Mouse (Mus musculus): ENCODE data around the gene Adcy9. TPM values are rescaled to one million over a fixed set of nuclear protein-coding genes. Genes with fewer than 3 reads are reported as not detected.
"Not testable (repeated sequence)": the region's sequence is repeated elsewhere in the genome, so short reads cannot be mapped to it uniquely, and the experiment has no call there.

The Adcy9 gene
- polyA plus RNA-seq, 1 experiment from 2014 or later = 1.7 TPM

DNA sequence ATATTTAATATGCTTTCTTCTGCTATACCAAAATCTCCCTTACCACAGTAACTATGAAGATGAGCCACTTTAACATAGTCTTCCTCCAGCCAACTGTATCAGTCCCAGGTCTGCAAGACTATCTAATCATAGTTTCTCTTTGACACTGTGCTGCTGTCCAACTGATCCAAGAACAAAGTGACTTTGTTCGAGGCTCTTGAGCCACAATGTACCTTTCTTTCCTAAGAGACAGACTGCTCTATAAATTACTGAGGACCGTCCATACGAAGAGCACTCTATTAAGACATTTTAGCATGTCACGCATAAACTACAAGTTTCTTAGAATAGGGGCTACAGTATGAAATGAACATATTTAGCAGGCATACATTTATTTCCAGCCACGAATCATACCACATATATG, 46.0 kb downstream of the Adcy9 start:
- no peaks in the 10 kb centered on the region for H3K36me3 ChIP-seq

DNA sequence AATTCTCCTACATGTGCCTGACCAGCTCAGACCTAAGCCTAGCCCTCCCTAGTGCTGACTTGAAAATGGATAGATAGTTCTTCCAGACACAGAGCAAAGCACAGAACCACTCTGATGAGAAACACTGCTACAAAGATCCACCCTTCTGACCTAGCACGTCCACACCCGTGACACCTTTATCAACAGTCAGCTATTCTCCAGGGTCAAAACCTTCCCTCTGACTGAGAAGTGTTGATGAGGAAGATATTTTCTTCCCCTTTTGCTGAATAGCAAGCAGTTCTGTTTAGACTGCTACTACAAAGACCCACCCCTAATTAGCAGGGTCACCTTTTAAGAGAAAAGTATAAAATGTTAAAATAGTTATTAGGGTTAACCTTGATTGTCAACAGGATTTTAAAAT, 49.3 kb downstream of the Adcy9 start:
- Histone ChIP-seq H3K4me2 (no peak overlapping the region), H3K4me3 (replicated peaks) (no peak overlapping the region), H3K9me3 (no peaks in the 10 kb centered on the region), H3K36me3 (no peaks in the 10 kb centered on the region), H3K9ac (no peak overlapping the region), H3K27me3 (replicated peaks) (no peaks in the 10 kb centered on the region), H3K4me1 (no peaks in the 10 kb centered on the region), H3K27ac (no peak overlapping the region)
- no peak for ATAC-seq (ENCODE audit: insufficient read depth, low FRiP score, low read depth)
- WGBS = 55% methylated on average over 2 of the region's 2 CpGs

More for the DNA sequence above, 46.0 kb downstream of the Adcy9 start:
- Histone ChIP-seq H3K4me1 (no peaks in the 10 kb centered on the region), H3K9ac (no peak overlapping the region), H3K27ac (no peak overlapping the region), H3K9me3 (no peaks in the 10 kb centered on the region), H3K4me3 (replicated peaks) (no peak overlapping the region), H3K4me2 (no peak overlapping the region), H3K27me3 (replicated peaks) (no peaks in the 10 kb centered on the region)
- 77% methylated on average over 5 of the region's 5 CpGs for WGBS
- no peak for ATAC-seq (ENCODE audit: insufficient read depth, low FRiP score, low read depth)

DNA sequence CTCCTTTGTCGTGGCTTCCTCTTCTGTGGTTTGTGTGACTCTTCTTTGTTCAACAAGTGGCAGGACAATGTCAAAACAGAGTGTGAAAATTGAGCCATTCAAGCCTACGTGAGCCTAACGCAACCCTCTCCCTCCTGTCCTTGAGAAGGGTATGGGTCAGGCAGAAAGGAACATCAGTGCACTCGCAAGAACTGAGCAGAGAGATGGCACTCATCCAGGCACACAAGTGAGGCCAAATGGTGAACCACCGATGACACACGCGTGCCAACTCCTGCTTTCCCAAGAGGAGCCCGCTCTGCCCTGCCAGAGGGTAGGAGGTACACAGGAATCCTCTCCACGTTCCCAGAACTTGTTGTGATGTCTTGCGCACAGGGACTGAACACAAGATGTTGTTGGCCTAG, 50.2 kb downstream of the Adcy9 start:
- no peaks in the 10 kb centered on the region for H3K4me1 ChIP-seq

DNA sequence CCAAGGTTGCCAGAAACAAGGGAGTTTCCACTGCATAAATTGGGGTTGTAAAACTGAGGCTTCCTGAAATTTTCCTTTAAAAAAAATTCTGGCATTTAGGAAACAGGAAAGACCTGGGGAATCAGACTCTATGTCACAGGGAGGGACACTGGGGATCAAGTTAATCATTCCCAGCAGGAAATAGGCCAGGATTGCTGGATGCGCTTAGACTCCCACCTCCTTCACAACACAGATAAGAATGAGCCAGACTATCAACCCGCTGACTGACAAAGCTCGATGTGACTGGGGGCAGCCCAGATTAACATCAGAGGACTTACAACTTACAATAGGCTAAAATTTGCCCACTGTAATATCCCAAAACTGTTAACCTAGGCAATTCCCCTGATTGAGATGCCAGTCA, 52.4 kb downstream of the Adcy9 start:
- no peaks in the 10 kb centered on the region for H3K9me3 ChIP-seq
- H3K36me3 ChIP-seq = no peaks in the 10 kb centered on the region
- H3K4me3 ChIP-seq (replicated peaks) = no peak overlapping the region
- no peak overlapping the region for H3K27ac ChIP-seq
- 47% methylated on average over 3 of the region's 3 CpGs for WGBS
- H3K4me2 ChIP-seq = no peak overlapping the region
- H3K9ac ChIP-seq = no peak overlapping the region
- H3K27me3 ChIP-seq (replicated peaks) = no peaks in the 10 kb centered on the region
- ATAC-seq (ENCODE audit: insufficient read depth, low FRiP score, low read depth) = no peak
- H3K4me1 ChIP-seq = no peaks in the 10 kb centered on the region

More for the DNA sequence above, 50.2 kb downstream of the Adcy9 start:
- H3K36me3 ChIP-seq = no peaks in the 10 kb centered on the region
- H3K4me2 ChIP-seq = no peak overlapping the region
- H3K9me3 ChIP-seq = no peaks in the 10 kb centered on the region
- no peak for ATAC-seq (ENCODE audit: insufficient read depth, low FRiP score, low read depth)
- 76% methylated on average over 10 of the region's 10 CpGs for WGBS
- H3K27ac ChIP-seq = no peak overlapping the region
- no peaks in the 10 kb centered on the region for H3K27me3 ChIP-seq (replicated peaks)
- no peak overlapping the region for H3K9ac ChIP-seq
- H3K4me3 ChIP-seq (replicated peaks) = no peak overlapping the region

DNA sequence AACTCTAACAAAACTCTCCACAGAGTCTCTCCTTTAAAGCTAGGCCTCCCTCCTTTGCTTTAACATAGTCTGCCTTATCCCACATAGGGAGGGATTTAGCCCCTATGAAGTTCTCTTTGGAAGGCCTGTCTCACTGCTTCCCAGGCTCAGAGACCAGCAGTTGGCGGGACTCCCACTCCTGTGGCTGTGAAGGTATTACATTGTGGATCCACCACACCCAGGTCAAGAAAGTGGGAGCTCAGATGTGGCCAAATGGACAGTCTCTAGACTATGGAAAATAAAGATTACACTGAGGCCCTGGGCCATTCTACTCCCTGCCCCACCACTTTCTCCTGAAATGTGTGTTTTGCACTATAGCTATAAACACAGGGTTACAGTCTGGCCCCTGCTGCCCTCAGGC, 53.0 kb downstream of the Adcy9 start:
- H3K9ac ChIP-seq = no peak overlapping the region
- no peaks in the 10 kb centered on the region for H3K9me3 ChIP-seq
- H3K4me1 ChIP-seq = no peaks in the 10 kb centered on the region
- WGBS = 84% methylated on average over 1 of the region's 1 CpGs
- H3K27me3 ChIP-seq (replicated peaks) = no peaks in the 10 kb centered on the region
- no peak overlapping the region for H3K27ac ChIP-seq
- no peak for ATAC-seq (ENCODE audit: insufficient read depth, low FRiP score, low read depth)
- no peak overlapping the region for H3K4me3 ChIP-seq (replicated peaks)
- no peaks in the 10 kb centered on the region for H3K36me3 ChIP-seq
- H3K4me2 ChIP-seq = no peak overlapping the region

DNA sequence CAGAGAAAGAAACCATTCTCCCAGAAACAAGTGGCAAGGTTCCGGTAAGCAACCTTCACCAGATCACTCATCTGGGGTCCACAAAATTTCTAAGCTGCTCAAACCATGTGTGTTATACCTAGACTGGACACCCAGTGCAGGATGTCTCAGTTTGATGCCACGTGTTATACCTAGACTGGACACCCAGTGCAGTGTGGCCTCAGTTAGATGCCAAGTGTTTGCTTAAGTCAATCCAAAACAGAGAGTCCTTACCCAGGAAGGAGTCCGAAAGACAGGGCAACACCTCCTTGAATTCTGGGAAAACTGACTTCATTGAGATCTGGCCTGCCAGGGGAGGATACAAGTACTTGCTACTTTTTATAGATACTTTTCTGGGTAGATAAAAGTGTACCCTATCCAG, 53.6 kb downstream of the Adcy9 start:
- 92% methylated on average over 3 of the region's 3 CpGs for WGBS
- Histone ChIP-seq H3K27ac (no peak overlapping the region), H3K4me3 (replicated peaks) (no peak overlapping the region), H3K4me1 (no peaks in the 10 kb centered on the region), H3K9me3 (no peaks in the 10 kb centered on the region), H3K27me3 (replicated peaks) (no peaks in the 10 kb centered on the region), H3K36me3 (no peaks in the 10 kb centered on the region), H3K9ac (no peak overlapping the region), H3K4me2 (no peak overlapping the region)
- no peak for ATAC-seq (ENCODE audit: insufficient read depth, low FRiP score, low read depth)

DNA sequence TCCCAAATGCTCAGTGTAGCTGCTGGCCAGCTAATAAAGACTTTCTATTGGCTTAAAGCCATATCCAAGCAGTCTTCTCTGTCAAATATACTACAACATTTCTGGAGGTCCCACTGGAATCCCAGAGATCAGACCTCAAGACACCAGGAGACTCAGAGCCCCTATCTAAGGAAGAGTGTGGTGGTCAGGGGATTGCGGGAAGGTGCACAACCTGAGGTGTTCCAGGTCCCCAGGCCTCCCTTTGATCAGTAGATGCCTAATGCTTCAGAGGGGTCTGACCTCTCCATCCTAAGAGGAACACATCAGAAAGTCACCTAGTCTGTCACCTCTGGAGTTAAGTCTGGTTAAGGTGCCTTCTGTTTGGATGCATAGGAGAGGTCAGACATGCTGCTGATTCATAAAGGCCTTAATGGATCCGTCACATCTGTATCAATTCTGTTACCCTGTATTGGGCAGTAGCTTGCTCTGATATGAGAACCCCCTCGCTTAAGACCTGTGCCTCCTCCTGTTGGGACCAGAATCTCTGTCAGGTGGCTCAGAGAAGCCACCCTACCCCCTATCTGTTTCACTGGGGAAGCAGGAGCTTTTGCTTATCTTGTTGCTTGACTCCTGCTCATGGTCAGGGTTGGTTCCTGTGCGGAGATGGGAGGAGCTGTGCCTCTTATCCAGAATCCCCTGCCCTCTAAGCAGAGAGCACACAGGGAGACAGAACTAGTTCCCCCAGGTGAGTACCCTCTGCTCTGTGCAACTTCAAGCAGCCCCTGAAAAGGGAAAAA, 56.8 kb downstream of the Adcy9 start:
- Histone ChIP-seq H3K36me3 (no peaks in the 10 kb centered on the region), H3K4me1 (no peaks in the 10 kb centered on the region), H3K9me3 (no peaks in the 10 kb centered on the region), H3K4me3 (replicated peaks) (no peak overlapping the region), H3K4me2 (no peak overlapping the region), H3K27me3 (replicated peaks) (no peaks in the 10 kb centered on the region), H3K9ac (no peak overlapping the region), H3K27ac (no peak overlapping the region)
- 81% methylated on average over 4 of the region's 4 CpGs for WGBS
- no peak for ATAC-seq (ENCODE audit: insufficient read depth, low FRiP score, low read depth)

DNA sequence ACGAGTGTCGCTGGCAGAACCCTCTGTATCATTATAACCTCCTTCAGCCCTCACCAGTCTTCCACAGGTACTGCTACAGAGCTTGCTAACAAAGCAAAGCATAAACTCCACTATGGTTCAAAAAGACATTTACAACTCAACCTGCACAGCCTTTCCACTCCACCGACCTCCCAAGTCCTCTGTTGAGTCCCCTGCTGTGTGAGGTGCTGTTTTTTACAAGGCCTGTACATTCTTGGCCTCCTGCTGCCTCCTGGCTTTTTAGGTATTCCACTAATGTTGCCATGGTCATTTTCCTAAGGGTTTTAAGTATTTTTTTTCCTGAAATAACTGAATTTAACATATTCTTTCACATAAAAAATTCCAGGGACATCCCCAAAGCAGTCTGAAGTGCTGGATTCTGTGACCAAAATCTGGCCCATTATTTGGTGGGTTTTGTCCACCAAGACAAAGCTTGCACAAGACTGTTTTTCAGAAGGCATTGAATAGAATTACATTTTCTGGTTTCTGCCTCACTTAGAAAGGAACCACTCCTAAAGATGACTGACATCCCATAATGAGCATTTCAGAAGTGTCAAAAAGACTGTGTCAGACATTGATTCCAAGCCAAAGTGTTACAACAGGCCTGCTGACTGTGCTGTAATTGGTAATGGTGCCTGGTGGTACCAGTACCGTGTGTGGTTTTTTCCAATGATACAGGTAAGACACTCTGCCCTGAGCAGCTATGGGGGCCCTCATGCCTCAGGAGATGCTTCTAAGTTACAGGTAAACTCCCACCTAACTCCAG, 64.8 kb downstream of the Adcy9 start:
- no peaks in the 10 kb centered on the region for H3K9me3 ChIP-seq
- WGBS = 72% methylated on average over 4 of the region's 4 CpGs
- H3K27me3 ChIP-seq (replicated peaks) = no peaks in the 10 kb centered on the region
- H3K4me1 ChIP-seq = no peaks in the 10 kb centered on the region
- no peak overlapping the region for H3K27ac ChIP-seq
- no peak overlapping the region for H3K9ac ChIP-seq
- no peaks in the 10 kb centered on the region for H3K36me3 ChIP-seq
- H3K4me2 ChIP-seq = no peak overlapping the region
- ATAC-seq (ENCODE audit: insufficient read depth, low FRiP score, low read depth) = no peak
- H3K4me3 ChIP-seq (replicated peaks) = no peak overlapping the region

DNA sequence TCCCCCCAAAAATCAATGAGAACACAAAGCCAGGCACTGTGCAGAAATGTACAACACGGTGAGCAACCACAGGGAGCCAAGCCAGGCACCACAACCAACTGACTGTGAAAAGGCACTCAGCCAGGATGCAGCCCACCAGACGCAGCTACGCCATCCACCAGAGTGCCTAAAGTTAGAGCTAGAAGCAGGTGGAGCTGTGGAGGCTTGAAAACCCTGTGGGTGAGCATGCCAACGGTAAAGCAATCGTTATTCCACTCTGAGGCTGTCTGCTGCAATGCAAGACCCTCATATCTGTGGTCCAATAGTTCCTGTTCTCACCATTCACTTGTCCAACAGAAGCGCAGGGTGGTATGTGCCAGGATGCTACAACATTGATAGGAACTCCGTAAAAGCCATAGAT, 77.7 kb downstream of the Adcy9 start:
- H3K27ac ChIP-seq = no peak overlapping the region
- no peak overlapping the region for H3K4me2 ChIP-seq
- ATAC-seq (ENCODE audit: insufficient read depth, low FRiP score, low read depth) = no peak
- H3K4me3 ChIP-seq (replicated peaks) = no peak overlapping the region
- no peaks in the 10 kb centered on the region for H3K4me1 ChIP-seq
- H3K27me3 ChIP-seq (replicated peaks) = no peaks in the 10 kb centered on the region
- 92% methylated on average over 7 of the region's 7 CpGs for WGBS
- no peaks in the 10 kb centered on the region for H3K36me3 ChIP-seq
- no peak overlapping the region for H3K9ac ChIP-seq
- H3K9me3 ChIP-seq = no peaks in the 10 kb centered on the region

DNA sequence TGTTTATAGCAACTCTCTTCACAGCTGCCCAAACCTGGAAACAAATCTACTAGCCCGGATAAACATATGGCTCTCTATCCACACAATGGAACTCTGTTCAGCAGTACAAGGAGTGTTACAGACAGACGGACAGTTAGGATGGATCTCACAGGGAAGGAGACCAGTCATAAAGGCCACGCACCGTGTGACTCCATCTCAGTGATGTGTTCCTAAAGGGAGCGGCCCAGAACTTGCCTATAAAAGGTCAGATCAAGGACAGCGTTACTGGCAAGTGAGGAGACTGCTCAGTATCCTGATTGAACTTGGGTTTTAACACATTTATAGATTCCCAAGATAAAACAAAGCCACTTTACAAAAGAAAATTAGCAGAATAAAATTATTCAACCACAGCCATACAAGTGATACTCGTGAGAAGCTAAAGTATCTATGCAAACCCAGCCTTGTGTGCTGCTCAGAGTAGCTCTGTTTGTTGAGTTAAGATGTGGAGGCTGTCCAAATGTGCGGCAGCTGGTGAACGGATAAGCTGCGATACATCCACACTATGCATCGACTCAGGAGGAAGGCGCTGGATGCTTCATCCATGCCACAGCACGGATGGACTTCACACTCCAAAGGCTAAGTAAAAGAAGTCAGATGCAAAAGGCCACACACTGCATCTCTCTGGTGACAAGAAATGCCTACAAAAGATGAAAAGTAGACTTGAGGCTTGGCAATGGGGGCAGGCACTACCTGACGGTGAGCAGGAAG, 78.8 kb downstream of the Adcy9 start:
- no peak for ATAC-seq (ENCODE audit: insufficient read depth, low FRiP score, low read depth)
- 72% methylated on average over 14 of the region's 14 CpGs for whole genome bisulfite sequencing

DNA sequence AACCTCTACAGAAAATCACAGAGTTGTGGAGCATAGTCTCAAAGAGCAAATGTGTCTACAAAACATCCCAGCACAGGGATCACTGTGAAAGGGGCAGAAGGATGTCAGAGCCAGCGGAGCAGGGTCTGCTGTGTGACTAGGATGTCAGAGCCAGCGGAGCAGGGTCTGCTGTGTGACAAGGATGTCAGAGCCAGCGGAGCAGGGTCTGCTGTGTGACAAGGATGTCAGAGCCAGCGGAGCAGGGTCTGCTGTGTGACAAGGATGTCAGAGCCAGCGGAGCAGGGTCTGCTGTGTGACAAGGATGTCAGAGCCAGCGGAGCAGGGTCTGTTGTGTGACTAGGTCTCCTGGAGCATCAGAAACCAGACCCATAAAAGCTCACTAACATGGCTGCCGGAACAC, 81.1 kb downstream of the Adcy9 start:
- not testable (repeated sequence) for ATAC-seq (ENCODE audit: insufficient read depth, low FRiP score, low read depth); H3K4me3 ChIP-seq (replicated peaks); H3K4me2 ChIP-seq; H3K27ac ChIP-seq; H3K27me3 ChIP-seq (replicated peaks); H3K36me3 ChIP-seq; H3K9me3 ChIP-seq; H3K9ac ChIP-seq; H3K4me1 ChIP-seq
- WGBS = 88% methylated on average over 7 of the region's 7 CpGs

More for the DNA sequence above, 78.8 kb downstream of the Adcy9 start:
- Histone ChIP-seq H3K4me3 (replicated peaks) (no peak overlapping the region), H3K9ac (no peak overlapping the region), H3K9me3 (no peaks in the 10 kb centered on the region), H3K36me3 (no peaks in the 10 kb centered on the region), H3K27me3 (replicated peaks) (no peaks in the 10 kb centered on the region), H3K4me1 (no peaks in the 10 kb centered on the region), H3K27ac (no peak overlapping the region), H3K4me2 (no peak overlapping the region)

DNA sequence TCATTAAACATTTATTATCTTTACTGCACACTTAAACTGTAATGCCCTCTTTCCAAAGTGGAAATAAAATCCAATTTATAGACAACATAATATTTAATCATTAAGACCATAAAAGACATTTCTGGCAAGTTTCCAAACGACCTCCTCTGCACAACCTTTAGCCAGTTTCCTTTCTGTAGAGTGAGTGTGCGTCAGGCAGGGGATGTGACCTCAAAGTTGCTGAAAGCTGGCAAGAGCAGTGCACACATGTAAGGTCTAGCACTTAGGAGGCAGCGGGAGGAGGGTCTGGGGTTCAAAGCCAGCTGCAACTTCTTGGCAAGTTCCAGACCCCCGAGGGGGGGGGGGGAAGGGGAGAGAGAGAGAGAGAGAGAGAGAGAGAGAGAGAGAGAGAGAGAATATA, 83.0 kb downstream of the Adcy9 start:
- H3K36me3 ChIP-seq = no peaks in the 10 kb centered on the region
- no peak overlapping the region for H3K4me3 ChIP-seq (replicated peaks)
- no peak overlapping the region for H3K4me2 ChIP-seq
- H3K27ac ChIP-seq = no peak overlapping the region
- H3K4me1 ChIP-seq = no peaks in the 10 kb centered on the region
- no peak for ATAC-seq (ENCODE audit: insufficient read depth, low FRiP score, low read depth)
- H3K27me3 ChIP-seq (replicated peaks) = no peaks in the 10 kb centered on the region
- H3K9me3 ChIP-seq = no peaks in the 10 kb centered on the region
- no peak overlapping the region for H3K9ac ChIP-seq
- WGBS = 60% methylated on average over 4 of the region's 4 CpGs
